Mouse (Mus musculus) neural tube, embryonic 15.5 days (tissue): ENCODE results near the gene Rgs6. TPM values are rescaled to one million over a fixed set of nuclear protein-coding genes. Genes with fewer than 3 reads are reported as not detected.

Experiments
- ATAC-seq: fragments of 200-750 bp; cut with Nextera tagmentation; 2 replicates; pipeline ENCODE4 v1.8.0; 2017; ENCODE audit warnings: mild to moderate bottlenecking, moderate TSS enrichment, moderate library complexity; ENCODE audit not compliant: low FRiP score
- H3K27ac ChIP-seq: fragments of 300-500 bp; sonication (generic); replicated peaks from 2 replicates; pipeline ENCODE4 v1.5.1; 2015; ENCODE audit warnings: mild to moderate bottlenecking, inconsistent platforms
- H3K27me3 ChIP-seq: fragments of 300-500 bp; sonication (generic); replicated peaks from 2 replicates; pipeline ENCODE4 v1.6.1; 2015; ENCODE audit warnings: inconsistent platforms
- H3K36me3 ChIP-seq: fragments of 300-500 bp; sonication (generic); 2 replicates; pipeline ENCODE4 v1.6.1; 2015; ENCODE audit warnings: inconsistent platforms
- H3K4me1 ChIP-seq: fragments of 300-500 bp; sonication (generic); 2 replicates; pipeline ENCODE4 v1.6.1; 2015; ENCODE audit warnings: inconsistent platforms
- H3K4me2 ChIP-seq: fragments of 300-500 bp; sonication (generic); 2 replicates; pipeline ENCODE4 v1.6.1; 2015; ENCODE audit warnings: inconsistent platforms, mild to moderate bottlenecking, moderate library complexity
- H3K4me3 ChIP-seq: fragments of 300-500 bp; sonication (generic); replicated peaks from 2 replicates; pipeline ENCODE4 v1.5.1; 2015; ENCODE audit warnings: mild to moderate bottlenecking, inconsistent platforms
- H3K9ac ChIP-seq: fragments of 300-500 bp; sonication (generic); replicated peaks from 2 replicates; pipeline ENCODE4 v1.6.1; 2015; ENCODE audit warnings: mild to moderate bottlenecking, inconsistent platforms
- H3K9me3 ChIP-seq: fragments of 300-500 bp; sonication (generic); replicated peaks from 2 replicates; pipeline ENCODE4 v1.6.1; 2016; ENCODE audit warnings: inconsistent platforms
- WGBS: fragments of 180-500 bp; shearing (Covaris S2); methylation state at CpG from one replicate; pipeline ENCODE4 v1.1.7; 2015; ENCODE audit warnings: mixed read lengths; 5-methylcytosine and 5-hydroxymethylcytosine counted together
- polyA plus RNA-seq: library from polyadenylated mRNA; unstranded; fragments of >200 nt; fragmentation: Nextera tagmentation; extraction: Ambion mirVana; gene quantifications from 2 replicates; pipeline ENCODE4 v1.2.1, GENCODE M21; 2015

Gene Rgs6
- polyA plus RNA-seq, 1 experiment from 2014 or later: 7.1 TPM

DNA sequence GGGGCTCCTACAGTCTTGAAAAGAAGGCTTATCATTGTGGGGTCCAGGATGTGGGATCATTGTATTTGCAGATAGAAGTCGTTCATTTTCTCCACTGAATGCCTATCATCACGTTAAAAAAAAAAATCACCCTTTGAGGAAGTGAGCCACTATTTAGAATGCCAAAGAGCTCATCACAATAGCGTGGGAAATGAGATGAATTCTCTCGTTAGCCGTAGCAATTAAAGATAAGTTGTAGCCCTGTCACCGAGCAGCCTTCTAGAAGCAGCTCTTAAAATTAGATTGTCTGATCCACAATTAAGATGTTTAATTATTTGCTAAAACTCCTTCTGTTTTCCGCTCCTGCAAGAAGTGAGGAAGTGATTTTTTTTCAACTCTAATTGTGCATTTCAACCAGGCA lies 459.6 kb downstream of the Rgs6 start:
- no peaks in the 10 kb centered on the region for H3K36me3 ChIP-seq
- H3K4me3 ChIP-seq: no peak overlapping the region
- H3K27me3 ChIP-seq: no peaks in the 10 kb centered on the region
- H3K4me2 ChIP-seq: no peak overlapping the region
- peaks cover 32% of the 10 kb centered on the region for H3K4me1 ChIP-seq
- H3K27ac ChIP-seq: 0 out of 2 replicates have a peak overlapping the region, but pooled peaks have one; percentile 43
- H3K9me3 ChIP-seq: no peaks in the 10 kb centered on the region
- ATAC-seq: no peak
- WGBS: 30% methylated on average over 7 of the region's 7 CpGs
- no peak overlapping the region for H3K9ac ChIP-seq

DNA sequence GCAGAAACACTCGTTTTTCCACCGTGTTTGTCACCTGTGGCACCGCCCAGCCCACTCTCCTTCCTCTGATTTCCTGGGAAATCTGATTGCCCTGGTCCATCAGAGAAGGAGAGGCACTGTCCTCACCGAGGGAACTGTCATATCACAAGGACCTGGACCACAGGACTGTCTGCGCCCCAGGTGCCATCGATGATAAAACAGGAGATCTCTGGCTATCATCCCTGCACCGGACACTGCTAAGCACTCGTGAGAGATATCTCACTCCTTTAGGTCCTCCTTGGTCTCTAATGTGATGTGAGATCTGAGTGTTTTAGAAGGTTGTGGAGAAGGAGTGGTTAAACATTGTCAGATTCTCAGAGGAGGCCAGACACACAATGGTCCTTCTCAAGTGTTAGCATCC lies 462.4 kb downstream of the Rgs6 start:
- H3K27me3 ChIP-seq: no peaks in the 10 kb centered on the region
- no peaks in the 10 kb centered on the region for H3K36me3 ChIP-seq
- no peak overlapping the region for H3K4me3 ChIP-seq
- peaks cover 8% of the 10 kb centered on the region; the same call in 1 of the 2 replicates for H3K4me1 ChIP-seq
- no peak overlapping the region for H3K9ac ChIP-seq
- no peak for ATAC-seq
- H3K27ac ChIP-seq: no peak overlapping the region
- WGBS: 90% methylated on average over 8 of the region's 8 CpGs
- H3K4me2 ChIP-seq: no peak overlapping the region
- no peaks in the 10 kb centered on the region for H3K9me3 ChIP-seq

DNA sequence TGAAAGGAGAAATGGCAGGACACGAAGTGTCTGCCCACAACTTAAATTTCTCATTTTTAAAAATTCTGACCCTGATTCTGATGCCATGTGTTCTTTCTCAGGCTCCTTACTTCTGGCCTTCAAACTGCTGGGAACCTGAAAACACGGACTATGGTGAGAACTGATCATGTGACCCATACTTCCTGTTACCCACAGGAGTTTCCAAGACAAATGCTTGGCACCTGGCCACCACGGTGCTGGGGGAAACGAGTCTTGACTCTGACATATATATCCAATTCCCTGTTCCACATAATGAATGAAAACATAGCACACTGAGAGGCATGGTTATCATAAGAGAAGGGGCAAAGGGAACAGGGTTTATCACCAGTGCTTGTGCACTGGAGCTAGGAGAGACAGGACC lies 464.3 kb downstream of the Rgs6 start:
- no peak for ATAC-seq
- no peaks in the 10 kb centered on the region for H3K27me3 ChIP-seq

DNA sequence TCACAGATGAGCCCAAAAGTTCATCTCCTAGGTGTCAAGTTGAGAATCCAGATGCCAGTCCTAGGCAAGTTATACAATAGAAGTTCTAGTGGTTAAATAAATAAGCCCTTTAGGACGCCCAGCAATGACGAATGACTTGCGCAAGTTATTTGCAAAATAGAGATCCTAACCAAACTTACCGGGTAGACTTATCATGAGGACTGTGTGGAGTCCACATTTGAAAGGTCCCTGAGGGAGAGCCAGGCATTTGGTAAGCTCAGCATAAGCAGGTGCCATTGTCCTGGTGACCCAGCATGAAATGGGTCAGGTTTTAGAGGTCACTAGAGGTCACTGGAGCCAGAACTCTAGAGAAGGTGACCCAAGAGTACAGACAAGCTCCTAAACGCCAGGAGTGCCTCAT lies 467.6 kb downstream of the Rgs6 start:
- Histone ChIP-seq H3K4me3 (no peak overlapping the region), H3K9me3 (no peaks in the 10 kb centered on the region), H3K36me3 (no peaks in the 10 kb centered on the region), H3K9ac (no peak overlapping the region), H3K4me1 (no peaks in the 10 kb centered on the region), H3K4me2 (no peak overlapping the region), H3K27me3 (no peaks in the 10 kb centered on the region), H3K27ac (no peak overlapping the region)
- no peak for ATAC-seq
- 87% methylated on average over 5 of the region's 5 CpGs for WGBS

More for the DNA sequence above, 464.3 kb downstream of the Rgs6 start:
- no peak overlapping the region for H3K27ac ChIP-seq
- H3K4me2 ChIP-seq: no peak overlapping the region
- H3K4me3 ChIP-seq: no peak overlapping the region
- H3K4me1 ChIP-seq: peaks cover 6% of the 10 kb centered on the region; the same call in 1 of the 2 replicates
- no peaks in the 10 kb centered on the region for H3K9me3 ChIP-seq
- H3K9ac ChIP-seq: no peak overlapping the region
- WGBS: 77% methylated on average over 4 of the region's 4 CpGs
- H3K36me3 ChIP-seq: no peaks in the 10 kb centered on the region

DNA sequence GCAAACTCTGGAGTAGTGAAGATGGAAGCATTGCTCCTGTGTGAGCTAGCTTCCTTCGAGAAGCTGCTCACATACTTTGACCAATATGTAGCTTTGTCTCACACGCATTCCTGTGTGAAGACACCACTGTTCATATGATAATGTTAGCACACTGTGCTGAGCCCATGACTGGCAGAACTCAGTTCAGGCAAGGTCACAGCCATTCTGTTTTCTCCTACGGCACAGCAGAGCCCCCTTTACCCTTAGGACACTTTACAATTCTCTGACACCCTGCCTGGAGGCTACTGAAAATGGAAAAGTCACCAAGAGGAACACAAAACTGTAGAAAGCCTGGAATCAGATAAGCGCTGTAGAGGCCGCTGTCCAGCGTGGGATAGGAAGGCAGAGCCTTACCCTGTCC lies 478.3 kb downstream of the Rgs6 start:
- no peaks in the 10 kb centered on the region for H3K9me3 ChIP-seq
- H3K27ac ChIP-seq: no peak overlapping the region
- no peak overlapping the region for H3K4me3 ChIP-seq
- no peaks in the 10 kb centered on the region for H3K36me3 ChIP-seq
- ATAC-seq: no peak
- 80% methylated on average over 6 of the region's 6 CpGs for WGBS
- H3K4me2 ChIP-seq: no peak overlapping the region
- H3K27me3 ChIP-seq: no peaks in the 10 kb centered on the region
- no peaks in the 10 kb centered on the region for H3K4me1 ChIP-seq
- no peak overlapping the region for H3K9ac ChIP-seq

DNA sequence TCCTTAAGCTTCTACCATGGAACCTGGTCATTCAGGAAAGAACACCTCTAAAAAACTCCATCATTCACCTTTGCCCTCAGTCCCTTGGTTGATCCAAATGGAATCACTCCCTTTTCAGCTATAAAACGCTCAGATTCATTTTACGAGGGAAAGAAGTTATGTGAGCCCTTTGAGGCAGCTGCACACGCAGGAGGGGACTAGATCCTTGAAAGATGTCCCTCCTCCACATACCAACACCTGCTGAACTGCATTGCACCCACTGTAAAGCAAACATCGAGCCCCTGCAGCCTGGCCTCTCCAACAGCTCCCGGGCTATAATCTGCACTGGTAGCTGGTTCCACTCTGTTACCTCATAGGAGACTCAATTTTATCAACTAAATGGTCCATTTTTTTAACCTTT lies 482.8 kb downstream of the Rgs6 start:
- no peak for ATAC-seq

DNA sequence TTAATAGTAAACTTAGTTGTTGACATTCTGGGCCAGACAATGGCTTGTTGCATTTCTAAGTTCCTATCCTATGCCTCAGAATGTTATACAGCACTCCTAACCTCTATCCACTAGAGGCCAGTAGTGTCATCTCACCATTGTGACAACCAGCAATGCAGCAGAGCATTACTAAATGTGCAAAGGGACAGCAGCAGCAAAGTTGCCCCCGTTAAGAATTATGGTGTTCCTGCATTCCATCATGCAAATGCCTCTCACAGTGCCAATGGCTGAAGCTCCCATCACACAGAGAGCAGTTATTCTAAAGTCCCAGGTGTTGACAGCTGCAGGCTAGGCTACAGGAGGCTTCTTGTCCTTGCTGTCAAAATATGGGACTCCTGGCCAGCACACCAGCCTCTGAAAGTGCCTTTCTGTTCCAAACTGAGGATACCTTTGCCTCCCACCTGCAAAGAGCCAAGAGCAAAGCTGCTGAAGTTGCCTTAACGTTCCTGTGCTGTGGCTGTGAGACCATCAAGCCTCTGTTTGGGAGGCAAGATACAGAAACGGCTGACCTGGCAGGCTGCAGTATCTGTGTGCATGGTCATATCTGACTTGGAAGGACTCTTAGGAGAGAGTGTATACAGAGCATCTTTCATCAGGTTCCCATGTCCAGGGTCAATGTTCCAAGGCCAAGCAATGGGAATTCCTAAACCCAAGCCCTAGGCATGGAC lies 484.2 kb downstream of the Rgs6 start:
- Histone ChIP-seq H3K4me1 (peaks cover 12% of the 10 kb centered on the region), H3K27ac (no peak overlapping the region), H3K9me3 (no peaks in the 10 kb centered on the region), H3K4me3 (no peak overlapping the region), H3K4me2 (no peak overlapping the region), H3K27me3 (no peaks in the 10 kb centered on the region), H3K9ac (no peak overlapping the region), H3K36me3 (no peaks in the 10 kb centered on the region)
- no peak for ATAC-seq
- WGBS: 30% methylated on average over 3 of the region's 3 CpGs

More for the DNA sequence above, 482.8 kb downstream of the Rgs6 start:
- Histone ChIP-seq H3K4me2 (no peak overlapping the region), H3K9ac (no peak overlapping the region), H3K36me3 (no peaks in the 10 kb centered on the region), H3K27ac (no peak overlapping the region), H3K9me3 (no peaks in the 10 kb centered on the region), H3K27me3 (no peaks in the 10 kb centered on the region), H3K4me1 (peaks cover 12% of the 10 kb centered on the region), H3K4me3 (no peak overlapping the region)
- WGBS: 53% methylated on average over 5 of the region's 5 CpGs

DNA sequence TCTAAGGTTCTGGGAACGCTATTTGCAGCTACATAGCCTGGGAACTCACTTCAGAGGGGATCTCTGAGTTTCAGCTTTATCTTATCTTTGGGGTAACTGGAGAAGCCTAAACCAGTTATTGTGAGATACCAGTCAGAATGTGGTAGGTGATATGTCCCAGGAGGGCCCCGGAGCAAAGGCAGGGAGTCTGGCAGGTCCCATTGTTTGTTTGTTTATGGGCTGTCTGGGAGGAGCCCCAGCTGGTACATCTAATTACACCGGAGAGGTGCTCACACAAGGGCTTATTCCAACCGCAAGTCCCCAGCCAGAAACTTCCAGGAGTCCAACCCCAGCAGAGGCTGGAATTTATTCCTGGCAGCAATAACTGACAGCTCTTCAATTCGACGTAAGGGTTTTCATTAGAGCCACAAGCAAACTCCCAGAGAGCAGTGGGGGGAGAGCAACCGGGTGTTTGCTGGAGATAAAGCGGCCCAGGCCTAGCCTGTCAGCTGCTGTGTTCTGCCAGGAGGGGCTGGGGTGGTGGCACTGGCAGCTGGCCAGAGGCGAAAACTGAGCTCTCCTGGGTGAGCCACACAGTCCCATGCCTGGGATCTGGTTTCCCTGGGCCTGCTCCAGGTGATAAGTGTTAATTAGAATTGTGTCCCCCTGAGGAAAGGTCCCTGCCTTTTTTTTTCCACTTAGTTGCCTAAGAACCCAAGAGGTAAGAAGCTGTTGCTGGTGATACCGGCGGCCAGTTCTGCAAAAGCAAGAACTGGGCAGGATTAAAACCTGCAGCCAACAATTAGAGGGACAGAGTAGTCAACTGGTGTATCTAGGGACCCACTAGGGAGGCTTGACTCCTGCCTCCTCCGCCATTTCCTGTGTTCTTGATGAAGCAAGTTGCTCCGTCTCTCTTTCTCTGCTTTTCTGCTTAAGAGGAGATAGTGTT lies 485.1 kb downstream of the Rgs6 start:
- H3K27me3 ChIP-seq: no peaks in the 10 kb centered on the region
- no peak overlapping the region for H3K27ac ChIP-seq
- no peak overlapping the region for H3K4me3 ChIP-seq
- H3K9me3 ChIP-seq: no peaks in the 10 kb centered on the region
- ATAC-seq: peak; percentile 63; the same call in 1 of the 2 replicates
- H3K9ac ChIP-seq: no peak overlapping the region
- peaks cover 12% of the 10 kb centered on the region for H3K4me1 ChIP-seq
- H3K36me3 ChIP-seq: no peaks in the 10 kb centered on the region
- no peak overlapping the region for H3K4me2 ChIP-seq
- WGBS: 29% methylated on average over 13 of the region's 13 CpGs

DNA sequence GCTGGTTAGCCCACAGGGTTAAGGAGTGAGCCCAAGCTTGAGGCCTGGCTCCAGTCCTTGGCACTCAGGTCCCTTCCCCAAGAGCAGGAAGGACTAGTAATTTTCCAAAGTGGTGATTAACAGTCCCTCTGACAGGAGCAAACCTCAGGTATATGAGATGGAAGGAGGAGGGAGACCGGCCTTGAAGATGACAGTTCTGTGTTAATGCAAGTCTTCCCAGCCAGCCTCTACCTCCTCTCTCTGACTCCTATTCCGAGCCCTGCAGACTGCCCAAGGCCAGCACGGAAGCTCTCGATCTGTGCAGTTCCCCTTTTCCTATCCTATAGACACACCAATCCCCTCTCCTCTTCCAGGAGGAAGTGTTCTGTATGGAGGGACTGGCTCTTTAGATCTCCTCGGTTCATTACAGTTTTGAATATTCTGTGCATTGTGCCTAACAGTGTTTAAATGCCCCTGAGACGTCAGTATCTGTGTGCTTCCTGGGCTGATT lies 485.8 kb downstream of the Rgs6 start:
- H3K27me3 ChIP-seq: no peaks in the 10 kb centered on the region
- H3K9ac ChIP-seq: no peak overlapping the region
- H3K4me3 ChIP-seq: no peak overlapping the region
- H3K4me1 ChIP-seq: peaks cover 12% of the 10 kb centered on the region
- H3K9me3 ChIP-seq: no peaks in the 10 kb centered on the region
- no peaks in the 10 kb centered on the region for H3K36me3 ChIP-seq
- WGBS: 74% methylated on average over 6 of the region's 6 CpGs
- H3K4me2 ChIP-seq: no peak overlapping the region
- H3K27ac ChIP-seq: no peak overlapping the region
- no peak for ATAC-seq

DNA sequence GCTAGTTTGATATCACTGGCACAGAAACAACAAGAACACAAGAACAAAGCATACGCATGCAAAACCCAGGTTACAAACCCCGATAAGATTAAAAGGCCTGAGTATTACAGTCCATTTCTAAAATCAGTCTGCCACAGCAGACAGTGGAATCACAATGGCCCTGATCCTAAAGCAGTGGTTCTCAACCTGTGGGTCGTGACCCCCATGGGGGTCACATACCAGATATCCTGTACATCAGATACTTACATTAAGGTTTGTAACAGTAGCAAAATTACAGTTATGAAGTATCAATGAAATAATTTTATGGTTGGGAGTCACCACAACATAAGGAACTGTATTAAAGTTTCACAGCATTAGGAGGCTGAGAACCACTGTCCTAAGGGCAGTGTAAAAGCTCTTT lies 488.1 kb downstream of the Rgs6 start:
- no peaks in the 10 kb centered on the region for H3K36me3 ChIP-seq
- H3K4me3 ChIP-seq: no peak overlapping the region
- no peak for ATAC-seq
- peaks cover 12% of the 10 kb centered on the region for H3K4me1 ChIP-seq
- H3K9ac ChIP-seq: no peak overlapping the region
- no peak overlapping the region for H3K27ac ChIP-seq
- no peaks in the 10 kb centered on the region for H3K27me3 ChIP-seq
- no peaks in the 10 kb centered on the region for H3K9me3 ChIP-seq
- H3K4me2 ChIP-seq: no peak overlapping the region
- WGBS: 95% methylated on average over 3 of the region's 3 CpGs

DNA sequence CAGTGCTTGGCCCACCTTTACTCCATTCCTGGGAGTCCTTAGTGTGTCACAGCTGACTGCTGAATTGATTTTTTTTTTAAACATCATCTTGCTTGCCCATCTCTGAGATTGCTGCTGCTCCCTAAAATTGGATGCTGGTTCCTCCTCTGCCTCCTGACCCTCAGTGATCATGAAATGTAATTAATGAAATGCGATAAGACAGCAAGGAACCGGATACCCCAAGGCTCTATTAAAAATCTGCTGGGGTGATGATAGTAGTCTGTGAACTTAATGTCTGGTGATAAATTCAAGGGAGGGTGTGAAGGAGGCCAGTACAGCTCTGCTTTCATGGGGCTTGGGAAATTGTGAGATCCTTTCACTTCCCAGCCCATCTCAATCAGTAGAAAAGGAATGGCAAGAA lies 489.4 kb downstream of the Rgs6 start:
- WGBS: 54% methylated on average over 2 of the region's 2 CpGs
- no peak overlapping the region for H3K9ac ChIP-seq

DNA sequence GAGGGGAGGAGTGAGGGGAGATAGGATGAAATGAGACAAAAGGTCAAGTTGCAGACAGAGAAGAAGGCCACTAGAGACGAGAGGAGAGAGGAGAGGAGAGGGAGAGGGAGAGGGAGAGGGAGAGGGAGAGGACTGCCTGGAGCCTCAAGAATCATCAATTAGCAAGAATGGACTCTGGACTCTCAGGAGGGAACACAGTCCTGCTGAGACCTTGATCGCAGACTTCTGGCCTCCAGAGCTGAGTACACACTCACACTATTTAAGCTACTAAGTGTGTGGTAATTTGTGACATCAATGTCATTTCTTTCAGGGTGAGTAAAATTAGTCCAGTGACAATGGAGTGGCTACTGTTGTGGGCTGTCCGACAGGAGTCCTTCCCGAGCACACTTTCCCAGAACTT lies 495.3 kb downstream of the Rgs6 start:
- H3K36me3 ChIP-seq: no peaks in the 10 kb centered on the region
- H3K4me3 ChIP-seq: no peak overlapping the region
- no peak overlapping the region for H3K9ac ChIP-seq
- no peak overlapping the region for H3K27ac ChIP-seq
- ATAC-seq: no peak
- WGBS: 84% methylated on average over 3 of the region's 4 CpGs
- H3K9me3 ChIP-seq: no peaks in the 10 kb centered on the region
- no peaks in the 10 kb centered on the region for H3K4me1 ChIP-seq
- no peak overlapping the region for H3K4me2 ChIP-seq
- no peaks in the 10 kb centered on the region for H3K27me3 ChIP-seq

More for the DNA sequence above, 489.4 kb downstream of the Rgs6 start:
- ATAC-seq: no peak
- no peaks in the 10 kb centered on the region for H3K27me3 ChIP-seq
- H3K9me3 ChIP-seq: no peaks in the 10 kb centered on the region
- H3K4me1 ChIP-seq: peaks cover 12% of the 10 kb centered on the region
- H3K36me3 ChIP-seq: no peaks in the 10 kb centered on the region
- H3K4me3 ChIP-seq: no peak overlapping the region
- no peak overlapping the region for H3K4me2 ChIP-seq
- H3K27ac ChIP-seq: no peak overlapping the region
